23 mouse cellular contexts compared by ENCODE assay signal in genomic region chr9:122349286-122349685, GRCm38 (mm10). TPM values are rescaled to one million over a fixed set of nuclear protein-coding genes. Genes with fewer than 3 reads are reported as not detected.
DNase-seq lines count a peak whose midpoint lies in the region; ATAC-seq and TF ChIP-seq lines count a peak whose summit lies in the region.
"Had no signal": no experiment of that assay in that cellular context is flagged by ENCODE, and none has a peak within 500 bp of the region (broad histone marks: within the 10 kb centered on the region; RNA-seq: fewer than 3 reads in every experiment).

No protein-coding gene starts in this region.

- no peak overlapping the region for H3K9ac ChIP-seq in heart, adult 2 months (ENCODE audit: low read depth, low read length)
- peak overlapping the region; percentile 34; the same call in 1 of the 2 replicates for H3K9ac ChIP-seq in liver, embryonic 13.5 days
- no peak overlapping the region for H3K9ac ChIP-seq in midbrain, embryonic 16.5 days (ENCODE audit: low read depth, low read length)
- H3K9ac ChIP-seq: forebrain, embryonic 12.5 days; heart, embryonic 13.5 days; hindbrain, embryonic 14.5 days; intestine, embryonic 15.5 days; limb, embryonic 12.5 days; lung, embryonic 15.5 days; midbrain, embryonic 13.5 days had no signal

- ATAC-seq in G1E (ENCODE audit: extremely low read depth, insufficient number of reproducible peaks, low FRiP score, poor library complexity, severe bottlenecking) = peak; percentile 19
- ATAC-seq in liver, embryonic 13.5 days (ENCODE audit: low read depth) = no peak
- 0 out of 2 replicates have a peak, but pooled peaks have one; percentile 13 for ATAC-seq in megakaryocyte-erythroid progenitor cell, adult 5-6 weeks (replicated peaks; ENCODE audit: low FRiP score, low TSS enrichment, poor library complexity, severe bottlenecking)
- no peak for ATAC-seq in midbrain, embryonic 16.5 days
- ATAC-seq: intestine, embryonic 15.5 days; midbrain, embryonic 13.5 days had no signal

- H3K4me1 ChIP-seq in heart, adult 2 months (ENCODE audit: control insufficient read depth, insufficient read depth, low read length) = peaks cover 5% of the 10 kb centered on the region
- peaks cover 78% of the 10 kb centered on the region for H3K4me1 ChIP-seq in G1E (ENCODE audit: insufficient read depth, low read depth, low read length)
- peaks cover 64% of the 10 kb centered on the region for H3K4me1 ChIP-seq in liver, embryonic 13.5 days (replicated peaks)
- no peaks in the 10 kb centered on the region for H3K4me1 ChIP-seq in midbrain, embryonic 16.5 days (ENCODE audit: control insufficient read depth, insufficient read depth, low read length)
- H3K4me1 ChIP-seq: forebrain, embryonic 12.5 days; intestine, embryonic 15.5 days; limb, embryonic 12.5 days had no signal

- 0 out of 2 replicates have a peak overlapping the region, but pooled peaks have one; percentile 1 for H3K4me2 ChIP-seq in liver, embryonic 13.5 days
- H3K4me2 ChIP-seq in midbrain, embryonic 16.5 days (ENCODE audit: low read length) = no peak overlapping the region
- H3K4me2 ChIP-seq: forebrain, embryonic 12.5 days; heart, embryonic 13.5 days; hindbrain, embryonic 14.5 days; intestine, embryonic 15.5 days; limb, embryonic 12.5 days; lung, embryonic 15.5 days; midbrain, embryonic 13.5 days had no signal

- H3K36me3 ChIP-seq in heart, adult 2 months (ENCODE audit: control insufficient read depth, insufficient read depth, low read length) = peaks cover 5% of the 10 kb centered on the region
- peaks cover 1% of the 10 kb centered on the region for H3K36me3 ChIP-seq in G1E (replicated peaks)
- no peaks in the 10 kb centered on the region for H3K36me3 ChIP-seq in liver, embryonic 13.5 days
- H3K36me3 ChIP-seq in midbrain, embryonic 16.5 days (ENCODE audit: control insufficient read depth, insufficient read depth, low read length) = no peaks in the 10 kb centered on the region
- H3K36me3 ChIP-seq: embryonic facial prominence, embryonic 10.5 days; forebrain, embryonic 12.5 days; heart, embryonic 13.5 days; intestine, embryonic 15.5 days; limb, embryonic 12.5 days; lung, embryonic 15.5 days; midbrain, embryonic 13.5 days had no signal

- H3K27me3 ChIP-seq in heart, adult 2 months (ENCODE audit: control insufficient read depth, insufficient read depth, low read length) = no peaks in the 10 kb centered on the region
- H3K27me3 ChIP-seq in G1E (ENCODE audit: insufficient read depth, low read length) = no peaks in the 10 kb centered on the region
- 0 out of 2 replicates have a peak, but pooled peaks cover 3% of the 10 kb centered on the region for H3K27me3 ChIP-seq in liver, embryonic 13.5 days
- no peaks in the 10 kb centered on the region for H3K27me3 ChIP-seq in midbrain, embryonic 16.5 days (ENCODE audit: control insufficient read depth, insufficient read depth, low read depth, low read length)
- H3K27me3 ChIP-seq: heart, embryonic 13.5 days; intestine, embryonic 15.5 days; limb, embryonic 12.5 days; lung, embryonic 15.5 days had no signal

- intact Hi-C loops in heart, adult 2 months (cut with DNase I) = no loop called here

- H3K27ac ChIP-seq in heart, adult 2 months = no peak overlapping the region
- H3K27ac ChIP-seq in liver, embryonic 13.5 days = peak overlapping the region; percentile 80
- H3K27ac ChIP-seq in midbrain, embryonic 16.5 days (ENCODE audit: low read length) = no peak overlapping the region
- H3K27ac ChIP-seq: embryonic facial prominence, embryonic 10.5 days; forebrain, embryonic 12.5 days; heart, embryonic 13.5 days; hindbrain, embryonic 14.5 days; intestine, embryonic 15.5 days; limb, embryonic 12.5 days; lung, embryonic 15.5 days; macrophage; midbrain, embryonic 13.5 days had no signal

- no peak for TF ChIP-seq CTCF in heart, adult 2 months (IDR thresholded peaks at IDR 0.05)
- TF ChIP-seq CTCF in G1E (IDR thresholded peaks at IDR 0.05; ENCODE audit: low read depth, low read length) = no peak

- H3K9me3 ChIP-seq in G1E (replicated peaks) = no peaks in the 10 kb centered on the region
- no peaks in the 10 kb centered on the region for H3K9me3 ChIP-seq in liver, embryonic 13.5 days (replicated peaks)
- H3K9me3 ChIP-seq in midbrain, embryonic 16.5 days (replicated peaks; ENCODE audit: control insufficient read depth, low read length, poor library complexity, severe bottlenecking) = no peaks in the 10 kb centered on the region
- H3K9me3 ChIP-seq: embryonic facial prominence, embryonic 10.5 days; forebrain, embryonic 12.5 days; heart, embryonic 13.5 days; intestine, embryonic 15.5 days; limb, embryonic 12.5 days; lung, embryonic 15.5 days; midbrain, embryonic 13.5 days had no signal

- no peak overlapping the region for H3K4me3 ChIP-seq in heart, adult 2 months
- H3K4me3 ChIP-seq in G1E (ENCODE audit: low read depth, low read length) = peak overlapping the region; percentile 45; the same call in 1 of the 2 replicates
- H3K4me3 ChIP-seq in liver, embryonic 13.5 days (replicated peaks) = no peak overlapping the region
- H3K4me3 ChIP-seq in midbrain, embryonic 16.5 days (ENCODE audit: low read depth, low read length) = no peak overlapping the region
- H3K4me3 ChIP-seq: embryonic facial prominence, embryonic 10.5 days; forebrain, embryonic 12.5 days; heart, embryonic 13.5 days; intestine, embryonic 15.5 days; limb, embryonic 12.5 days; lung, embryonic 15.5 days; midbrain, embryonic 13.5 days; myocyte had no signal

- no peak for TF ChIP-seq POLR2A in heart, adult 2 months (IDR thresholded peaks at IDR 0.05; ENCODE audit: insufficient read depth, low read depth, low read length)

- DNase-seq in heart, adult 11 months = peak; percentile 65
- no peak for DNase-seq in heart, adult 2 months
- peak; percentile 53 for DNase-seq in G1E (ENCODE audit: low spot score)
- DNase-seq in liver, embryonic 13.5 days = no peak
- DNase-seq in cerebellum, postnatal 25 days = no peak
- no peak for DNase-seq in left cerebral cortex, adult 11 months (ENCODE audit: low spot score)
- DNase-seq: adrenal gland, postnatal 36 days; cerebellum, adult 18-20 months; gastrocnemius, postnatal 25 days; kidney, postnatal 4 days; layer of hippocampus, adult 9-11 months had no signal

- 86% methylated on average over 4 of the region's 4 CpGs for whole genome bisulfite sequencing in heart, adult 2 months
- WGBS in liver, embryonic 13.5 days (ENCODE audit: insufficient replicate concordance) = 43% methylated on average over 4 of the region's 4 CpGs
- 89% methylated on average over 4 of the region's 4 CpGs for WGBS in midbrain, embryonic 16.5 days

- H3K79me2 ChIP-seq in heart, adult 2 months (replicated peaks; ENCODE audit: control insufficient read depth, insufficient read depth, low read length) = no peaks in the 10 kb centered on the region

- TF ChIP-seq EP300 in heart, adult 2 months (IDR thresholded peaks at IDR 0.05; ENCODE audit: insufficient read depth, low read depth, low read length) = no peak

RNA-seq across cellular contexts. Expression of gene Abhd5, which starts 2.1 kb away (rescaled TPM):
- 10 to 100 TPM; 53.3 to 63.2 TPM for total RNA-seq in heart, adult 2 months (2021)
- 31.8 and 52.8 TPM in 2 replicates for polyA plus RNA-seq in heart, adult 2 months (2012; rRNA removed)
- total RNA-seq in G1E (2014; fragmentation: Nextera tagmentation) (62.9 and 71.7 TPM in 2 replicates), G1E (2017) (53.2 and 54.7 TPM in 2 replicates)
- polyA plus RNA-seq in G1E (2012) = 20.9 and 25.8 TPM in 2 replicates
- 21.4 and 26.3 TPM in 2 replicates for polyA plus RNA-seq in liver, embryonic 13.5 days (2015; fragmentation: Nextera tagmentation; extraction: Ambion mirVana)
- total RNA-seq in megakaryocyte-erythroid progenitor cell, adult 5-6 weeks (2014; fragmentation: Nextera tagmentation) = 23.6 and 30.9 TPM in 2 replicates
- 17.7 and 26.4 TPM in 2 replicates for total RNA-seq in megakaryocyte-erythroid progenitor cell, adult 5-6 weeks (2017)
- 25.9 and 27.4 TPM in 2 replicates for polyA plus RNA-seq in midbrain, embryonic 16.5 days (2015; fragmentation: Nextera tagmentation; extraction: Ambion mirVana)

RNA-seq across cellular contexts. Expression of gene Ano10, which starts 55.1 kb away (rescaled TPM):
- total RNA-seq in heart, adult 2 months (2021) = 100 to 1,000 TPM; 180 to 214 TPM
- 167 and 286 TPM in 2 replicates for polyA plus RNA-seq in heart, adult 2 months (2012; rRNA removed)
- total RNA-seq in G1E (2014; fragmentation: Nextera tagmentation) = 17.3 and 26.8 TPM in 2 replicates
- total RNA-seq in G1E (2017) = 8.3 and 9.5 TPM in 2 replicates
- polyA plus RNA-seq in G1E (2012) = 1.2 and 3.2 TPM in 2 replicates
- 10.8 and 10.9 TPM in 2 replicates for polyA plus RNA-seq in liver, embryonic 13.5 days (2015; fragmentation: Nextera tagmentation; extraction: Ambion mirVana)
- 4.6 and 6.4 TPM in 2 replicates for total RNA-seq in megakaryocyte-erythroid progenitor cell, adult 5-6 weeks (2014; fragmentation: Nextera tagmentation)
- 0.65 and 0.70 TPM in 2 replicates for total RNA-seq in megakaryocyte-erythroid progenitor cell, adult 5-6 weeks (2017)
- polyA plus RNA-seq in midbrain, embryonic 16.5 days (2015; fragmentation: Nextera tagmentation; extraction: Ambion mirVana) = 35.3 and 38.5 TPM in 2 replicates

Comparison
In these comparisons a context has a peak if more than half of its experiments do, and no peak if none do; other contexts are left out.
1. DNase-seq: peak in heart, adult 11 months (single experiment) and G1E (single experiment); none in heart, adult 2 months (0 of 2), liver, embryonic 13.5 days (single experiment), cerebellum, postnatal 25 days (0 of 2) and left cerebral cortex, adult 11 months (single experiment).
2. ATAC-seq: peak in G1E (single experiment) and megakaryocyte-erythroid progenitor cell, adult 5-6 weeks (single experiment); none in liver, embryonic 13.5 days (single experiment) and midbrain, embryonic 16.5 days (single experiment).